Mouse (Mus musculus) frontal cortex, adult (tissue): ENCODE data around the gene Oaz1.
A peak's percentile ranks its signal among the peaks of the same experiment; 100 is the strongest.
"Not testable (repeated sequence)": the region's sequence is repeated elsewhere in the genome, so short reads cannot be mapped to it uniquely, and the experiment has no call there.

Experiments used
- ATAC-seq: cut with Nextera tagmentation; 2 replicates; pipeline ENCODE4 v1.9.2; 2017; ENCODE audit warnings: mild to moderate bottlenecking, moderate library complexity, mixed read lengths; ENCODE audit not compliant: low TSS enrichment

Oaz1 gene

GRCm38 (mm10) chr10:80822528-80822927, 3.9 kb upstream of the Oaz1 start:
- no peak for ATAC-seq

GRCm38 (mm10) chr10:80823316-80823715, 3.1 kb upstream of the Oaz1 start:
- ATAC-seq, result no peak

- ATAC-seq, result no peak
Observed at GRCm38 (mm10) chr10:80823847-80824643, 2.4 kb upstream of the Oaz1 start.

- no peak for ATAC-seq
Observed at GRCm38 (mm10) chr10:80824827-80825226, 1.6 kb upstream of the Oaz1 start.

GRCm38 (mm10) chr10:80827063-80827869, 810 bp downstream of the Oaz1 start:
- ATAC-seq, result no peak

- no peak for ATAC-seq
Observed at GRCm38 (mm10) chr10:80827870-80828420, 1.5 kb downstream of the Oaz1 start.

GRCm38 (mm10) chr10:80828587-80828986, 2.1 kb downstream of the Oaz1 start:
- ATAC-seq, result not testable (repeated sequence)

- no peak for ATAC-seq
Observed at GRCm38 (mm10) chr10:80829359-80830278, 3.2 kb downstream of the Oaz1 start.

- ATAC-seq, result no peak
Observed at GRCm38 (mm10) chr10:80831136-80831535, 4.7 kb downstream of the Oaz1 start.

GRCm38 (mm10) chr10:80832818-80833217, 6.4 kb downstream of the Oaz1 start:
- no peak for ATAC-seq

- no peak for ATAC-seq
Observed at GRCm38 (mm10) chr10:80835617-80836016, 9.2 kb downstream of the Oaz1 start.

GRCm38 (mm10) chr10:80836949-80837379, 10.5 kb downstream of the Oaz1 start:
- no peak for ATAC-seq

- ATAC-seq, result no peak
Observed at GRCm38 (mm10) chr10:80837827-80838226, 11.4 kb downstream of the Oaz1 start.

GRCm38 (mm10) chr10:80838346-80838912, 12.0 kb downstream of the Oaz1 start:
- no peak for ATAC-seq

GRCm38 (mm10) chr10:80839848-80840247, 13.4 kb downstream of the Oaz1 start:
- no peak for ATAC-seq

- no peak for ATAC-seq
Observed at GRCm38 (mm10) chr10:80841685-80842084, 15.2 kb downstream of the Oaz1 start.

GRCm38 (mm10) chr10:80842334-80842733, 15.9 kb downstream of the Oaz1 start:
- ATAC-seq, result 0 out of 2 replicates have a peak, but pooled peaks have one; percentile 7

GRCm38 (mm10) chr10:80843087-80843930, 16.9 kb downstream of the Oaz1 start:
- peak; percentile 3; the same call in 1 of the 2 replicates for ATAC-seq

GRCm38 (mm10) chr10:80843931-80844547, 17.6 kb downstream of the Oaz1 start, which contains the start of gene Lingo3:
Gene Lingo3, minus strand, starts transcription at chr10:80844039.
- peak; percentile 41; the same call in 1 of the 2 replicates for ATAC-seq
